Mouse (Mus musculus) inflammation-experienced regulatory T-cells (primary cell): ENCODE results near the gene Aunip. TPM values are rescaled to one million over a fixed set of nuclear protein-coding genes. Genes with fewer than 3 reads are reported as not detected.

Source experiments
- polyA plus RNA-seq, 2 experiments: library from polyadenylated mRNA; unstranded; fragments of 100-300 nt; shearing (Covaris generic); gene quantifications; one replicate each; pipeline ENCODE4 v1.2.1; 2017

The Aunip gene
- 1 to 10 TPM in 1 of 2 experiments, under 1 TPM in 1; 0.57 to 1.9 TPM for polyA plus RNA-seq

GRCm38 (mm10) chr4:134510845-134511411 is at the start of gene Aunip:
TSS of gene Aunip (plus strand) at chr4:134510999.

GRCm38 (mm10) chr4:134468215-134468575 is 42.6 kb upstream of the Aunip start, which contains the start of gene Stmn1:
TSS of gene Stmn1 (plus strand) at chr4:134468320.

GRCm38 (mm10) chr4:134496595-134497210 is 14.1 kb upstream of the Aunip start, which contains the start of gene Paqr7:
TSS of gene Paqr7 (plus strand) at chr4:134496697.

GRCm38 (mm10) chr4:134534932-134535786 is 24.4 kb downstream of the Aunip start, which contains the start of gene Mtfr1l:
TSS of gene Mtfr1l (minus strand) at chr4:134535387.

GRCm38 (mm10) chr4:134551494-134552316 is 40.9 kb downstream of the Aunip start, which contains the start of gene Selenon:
TSS of gene Selenon (minus strand) at chr4:134552166.

Other genes with a start within 250 kb of the Aunip start
- gene Pdik1l, start 223.1 kb upstream of the Aunip start, polyA plus RNA-seq: 10 to 100 TPM; 14.0 to 16.6 TPM
- 1 to 10 TPM in 1 of 2 experiments, not detected in 1; 1.1 TPM for gene Trim63, start 195.9 kb upstream of the Aunip start, polyA plus RNA-seq
- gene Slc30a2, start 167.8 kb upstream of the Aunip start, polyA plus RNA-seq: under 1 TPM in 1 of 2 experiments, not detected in 1; 0.41 TPM
- 1 to 10 TPM; 1.1 to 1.7 TPM for gene Extl1, start 127.1 kb upstream of the Aunip start, polyA plus RNA-seq
- 1 to 10 TPM; 1.3 to 2.6 TPM for gene Pafah2, start 114.7 kb upstream of the Aunip start, polyA plus RNA-seq
- 10 to 100 TPM; 33.1 to 37.7 TPM for gene Stmn1, start 42.7 kb upstream of the Aunip start, polyA plus RNA-seq
- gene Paqr7, start 14.3 kb upstream of the Aunip start, polyA plus RNA-seq: 10 to 100 TPM; 20.8 to 35.2 TPM
- gene Mtfr1l, start 24.4 kb downstream of the Aunip start, polyA plus RNA-seq: 100 to 1,000 TPM; 105 to 143 TPM
- gene Selenon, start 41.2 kb downstream of the Aunip start, polyA plus RNA-seq: 1 to 10 TPM; 1.2 to 1.7 TPM
- gene Man1c1, start 193.3 kb downstream of the Aunip start, polyA plus RNA-seq: 10 to 100 TPM in 1 of 2 experiments, 1 to 10 TPM in 1; 9.2 to 13.6 TPM